ENCODE assay signal across 8 mouse cellular contexts in genomic region chr6:144056252-144057097, GRCm38 (mm10).
DNase-seq lines count a peak whose midpoint lies in the region; ATAC-seq lines count a peak whose summit lies in the region.

No protein-coding gene starts in this region.

- H3K9me3 ChIP-seq in embryonic facial prominence, embryonic 10.5 days = no peaks in the 10 kb centered on the region
- no peaks in the 10 kb centered on the region for H3K9me3 ChIP-seq in midbrain, embryonic 12.5 days

- H3K27ac ChIP-seq in embryonic facial prominence, embryonic 10.5 days (replicated peaks) = peak overlapping the region; percentile 63
- peak overlapping the region; percentile 31 for H3K27ac ChIP-seq in midbrain, embryonic 12.5 days (replicated peaks)

- H3K4me3 ChIP-seq in embryonic facial prominence, embryonic 10.5 days = no peak overlapping the region
- no peak overlapping the region for H3K4me3 ChIP-seq in midbrain, embryonic 12.5 days

- intact Hi-C loops in left cerebral cortex, postnatal 25 days (cut with DNase I) = no loop called here

- DNase-seq in brain, embryonic 18.5 days (ENCODE audit: low read depth, low spot score) = peak; percentile 67
- peak; percentile 60 for DNase-seq in embryonic facial prominence, embryonic 10.5 days (ENCODE audit: low spot score)
- DNase-seq in gastrocnemius, postnatal 25 days = peak; percentile 77
- DNase-seq in kidney, adult 18-20 months = peak; percentile 6
- DNase-seq in left cerebral cortex, postnatal 25 days (ENCODE audit: low spot score in 2 of 2) = peak; percentile 66 to 77
- DNase-seq in thymus, postnatal 25 days = no peak

- ATAC-seq in midbrain, embryonic 12.5 days (ENCODE audit: low FRiP score, low read depth) = peak; percentile 56
- no peak for ATAC-seq in CD4-positive, CD25-positive, alpha-beta regulatory T cell, adult 4 months

- no peak overlapping the region for H3K4me2 ChIP-seq in midbrain, embryonic 12.5 days (replicated peaks)

- WGBS in embryonic facial prominence, embryonic 10.5 days = 37% methylated on average over 10 of the region's 10 CpGs
- 66% methylated on average over 10 of the region's 10 CpGs for WGBS in midbrain, embryonic 12.5 days

- H3K4me1 ChIP-seq in embryonic facial prominence, embryonic 10.5 days = peaks cover 29% of the 10 kb centered on the region
- H3K4me1 ChIP-seq in midbrain, embryonic 12.5 days = peaks cover 25% of the 10 kb centered on the region; the same call in 1 of the 2 replicates

- no peaks in the 10 kb centered on the region for H3K27me3 ChIP-seq in embryonic facial prominence, embryonic 10.5 days (replicated peaks; ENCODE audit: low read depth, poor library complexity, severe bottlenecking)
- H3K27me3 ChIP-seq in midbrain, embryonic 12.5 days = no peaks in the 10 kb centered on the region

- no peak overlapping the region for H3K9ac ChIP-seq in midbrain, embryonic 12.5 days (replicated peaks)

- H3K36me3 ChIP-seq in embryonic facial prominence, embryonic 10.5 days (replicated peaks) = no peaks in the 10 kb centered on the region
- H3K36me3 ChIP-seq in midbrain, embryonic 12.5 days = no peaks in the 10 kb centered on the region
